Mouse (Mus musculus): ENCODE results near the gene Tekt4. TPM values are rescaled to one million over a fixed set of nuclear protein-coding genes. Genes with fewer than 3 reads are reported as not detected.

The Tekt4 gene
- 1 to 10 TPM in 3 of 4 experiments, under 1 TPM in 1; 0.96 to 1.8 (median 1.2) TPM for total RNA-seq (2022)

DNA sequence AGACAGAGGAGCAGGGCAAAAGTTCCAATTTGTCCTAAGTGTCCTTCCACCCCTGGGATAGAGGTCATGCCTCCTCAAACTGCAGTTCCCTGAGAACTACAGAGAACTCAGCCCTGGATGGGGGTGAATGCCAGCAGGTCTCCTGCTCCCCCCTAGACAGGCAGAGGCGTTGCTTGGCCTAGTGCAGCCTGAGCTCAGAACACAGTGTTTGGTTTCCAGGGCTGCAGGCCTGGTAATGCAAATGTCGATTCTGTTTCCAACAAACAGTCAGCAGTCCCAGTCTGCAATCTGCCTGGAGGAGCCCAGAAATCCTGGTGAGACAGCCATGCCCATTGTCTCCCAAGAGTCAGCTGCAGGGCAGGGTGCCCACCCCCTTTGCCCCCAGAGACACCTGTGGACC lies at the start of gene Tekt4:
Gene Tekt4, plus strand, starts transcription at position 344 of the 400 bp plus-strand sequence.
- DNase-seq (ENCODE audit: low spot score in 2 of 2) = peak in 1 of 2 experiments; percentile 52

DNA sequence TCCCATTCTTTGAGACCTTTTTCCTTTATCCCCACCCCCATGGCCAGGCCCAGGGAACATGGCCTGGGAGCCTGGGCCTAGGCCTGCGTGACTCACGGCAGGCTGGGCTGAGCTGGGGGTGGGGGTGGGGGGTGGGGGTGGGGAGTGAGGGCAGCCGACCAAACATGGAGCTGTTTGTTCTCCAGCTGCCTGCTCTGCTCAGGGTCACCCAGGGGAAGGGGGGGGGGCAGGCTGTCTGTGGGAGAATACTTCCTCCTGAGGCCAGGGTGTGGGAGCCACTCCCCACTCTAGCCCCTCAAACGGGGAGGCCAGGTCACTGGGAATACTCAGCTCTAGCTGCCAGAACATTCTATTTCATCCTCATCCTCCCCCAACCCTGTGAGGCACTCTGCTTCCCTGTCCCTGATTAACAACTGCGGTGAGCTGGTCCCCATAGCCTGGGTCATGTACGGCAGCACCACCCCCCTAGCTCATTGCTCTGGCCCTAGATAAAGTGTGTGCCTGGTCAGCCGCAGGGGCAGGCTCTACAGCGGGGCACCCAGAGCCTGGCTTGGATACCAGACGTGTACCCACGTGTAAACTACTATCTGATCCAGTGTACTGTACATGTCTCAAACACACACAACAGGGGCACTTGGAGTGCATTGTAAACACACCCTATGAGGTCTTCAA lies 49.1 kb upstream of the Tekt4 start:
- no peak for DNase-seq (ENCODE audit: low spot score in 2 of 2)

DNA sequence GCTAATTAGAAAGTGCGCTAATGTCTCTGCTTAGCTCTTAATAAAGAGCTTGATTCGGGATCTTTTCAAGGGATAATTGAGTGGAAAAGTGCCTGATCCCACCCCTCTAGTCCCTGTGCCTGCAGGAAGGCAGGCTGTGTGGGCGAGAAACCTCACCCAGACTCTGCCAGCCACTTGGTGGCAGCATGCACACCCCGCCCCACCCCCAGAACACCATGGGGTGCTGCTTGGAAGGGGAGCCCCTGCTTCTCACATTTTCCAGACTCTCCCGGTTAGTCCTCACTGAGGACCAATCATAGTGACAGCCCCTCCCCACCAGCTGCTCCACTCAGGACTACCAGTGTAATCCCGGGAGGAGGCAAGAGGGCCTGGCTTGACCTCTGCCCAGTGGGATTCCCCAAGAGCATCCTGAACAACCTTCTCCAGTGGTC lies 48.4 kb upstream of the Tekt4 start:
- peak in 1 of 2 experiments; percentile 52 for DNase-seq (ENCODE audit: low spot score in 2 of 2)

DNA sequence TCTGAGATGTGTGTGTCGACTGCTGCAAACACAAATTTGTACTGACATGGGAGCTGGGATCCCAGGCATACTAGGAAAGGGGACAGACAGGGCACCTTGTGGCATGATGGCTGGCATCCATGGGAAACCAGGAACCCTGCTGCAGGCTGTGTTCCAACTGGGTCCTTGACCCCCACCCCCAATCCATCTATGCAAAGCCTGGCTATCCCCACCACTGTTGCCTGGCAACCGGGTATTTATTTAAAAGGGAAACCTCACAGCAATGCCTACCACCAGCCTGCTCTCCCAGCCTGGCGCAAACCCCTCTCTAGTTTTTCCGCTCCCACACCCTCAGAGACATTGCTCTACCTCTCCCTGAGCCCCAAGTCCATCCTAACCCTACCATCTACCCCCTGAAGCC lies 47.1 kb upstream of the Tekt4 start:
- DNase-seq (ENCODE audit: low spot score in 2 of 2) = no peak

DNA sequence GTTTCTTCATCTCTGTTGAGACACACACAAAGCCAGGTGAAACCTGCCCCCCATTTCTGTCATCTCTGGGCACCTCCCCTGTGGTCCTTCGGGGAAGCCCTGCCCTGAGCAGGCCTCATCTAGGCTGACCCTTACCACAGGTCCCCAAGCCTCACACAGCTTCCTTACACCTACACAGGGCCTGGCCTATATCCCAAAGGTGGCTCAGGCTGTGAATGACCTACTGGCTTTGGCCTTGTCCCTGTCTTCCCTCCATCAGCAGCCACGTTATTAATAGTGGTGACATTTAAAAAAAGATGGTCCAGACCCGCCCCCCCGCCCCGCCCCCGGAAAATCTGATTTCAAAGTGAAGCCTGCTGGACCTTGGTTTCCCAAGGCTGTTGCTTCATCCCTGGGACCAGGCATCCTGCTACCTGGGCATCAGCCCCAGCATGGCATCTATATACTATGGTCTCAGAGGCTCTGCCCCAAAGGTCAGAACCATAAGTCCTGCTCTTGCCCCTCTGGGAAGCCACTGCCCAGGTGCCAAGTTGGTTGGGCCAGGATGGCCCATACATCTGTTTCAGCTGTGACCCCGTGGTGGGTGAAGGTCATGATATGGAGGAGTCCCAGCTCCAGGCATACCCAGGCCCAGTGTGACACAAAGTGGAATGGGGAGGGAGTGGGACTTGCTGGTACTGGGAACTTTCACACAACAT lies 46.0 kb upstream of the Tekt4 start:
- no peak for DNase-seq (ENCODE audit: low spot score in 2 of 2)

DNA sequence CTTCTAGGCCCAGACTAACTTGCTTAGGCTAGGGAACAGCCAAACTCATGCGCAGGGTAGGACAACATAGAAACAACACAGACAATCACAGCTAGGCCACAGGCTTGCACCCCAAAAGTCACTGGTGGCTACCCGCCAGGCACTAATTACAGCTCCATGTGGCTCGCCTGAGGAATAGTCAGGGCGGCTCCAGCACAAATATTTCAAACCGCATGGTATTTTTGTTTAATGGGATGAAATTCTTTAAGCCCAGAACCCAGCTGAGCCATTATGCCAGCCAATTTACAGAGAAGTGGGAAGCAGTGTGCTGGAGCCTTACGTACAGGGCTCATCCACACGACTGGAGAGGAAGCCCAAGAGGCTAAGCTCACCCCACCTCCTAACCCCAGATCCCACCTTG lies 44.8 kb upstream of the Tekt4 start:
- no peak for DNase-seq (ENCODE audit: low spot score in 2 of 2)

DNA sequence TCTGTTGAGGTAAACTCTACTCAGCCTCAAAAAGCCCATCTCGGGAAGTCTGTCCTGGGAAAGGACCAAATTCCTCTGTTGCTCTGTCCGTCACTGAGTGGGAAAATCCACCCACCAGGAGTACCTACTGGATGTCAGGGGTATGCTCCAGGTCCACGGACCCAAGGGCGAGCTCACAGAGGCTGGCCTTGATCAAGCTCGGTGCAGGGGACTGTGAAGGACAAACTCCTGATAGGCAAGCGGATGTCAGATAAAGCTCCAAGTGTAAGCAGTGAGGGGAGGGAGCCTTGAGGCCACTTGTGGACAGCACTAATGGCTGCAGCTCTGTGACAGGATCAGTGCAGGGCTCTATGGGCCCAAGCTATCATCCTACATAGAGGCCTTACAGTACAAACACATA lies 44.2 kb upstream of the Tekt4 start:
- no peak for DNase-seq (ENCODE audit: low spot score in 2 of 2)

DNA sequence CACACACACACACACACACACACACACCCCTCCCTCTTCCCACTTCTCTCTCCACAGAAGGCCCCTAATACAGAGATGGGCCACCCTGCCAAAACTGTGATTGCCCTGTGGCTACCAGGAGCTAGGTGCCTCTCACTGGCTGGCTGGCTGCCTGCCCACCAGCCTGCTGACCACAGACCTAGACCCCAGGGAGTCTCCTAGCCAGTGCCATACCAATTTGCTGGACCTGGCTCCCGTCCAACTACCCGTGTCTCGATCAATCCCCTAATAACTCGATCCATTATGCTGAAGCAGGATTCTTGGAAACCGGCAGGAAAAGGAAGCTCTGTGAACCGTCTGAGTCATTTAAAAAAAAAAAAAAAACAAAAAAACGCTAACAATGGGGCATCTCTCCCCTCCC lies 43.6 kb upstream of the Tekt4 start:
- no peak for DNase-seq (ENCODE audit: low spot score in 2 of 2)

DNA sequence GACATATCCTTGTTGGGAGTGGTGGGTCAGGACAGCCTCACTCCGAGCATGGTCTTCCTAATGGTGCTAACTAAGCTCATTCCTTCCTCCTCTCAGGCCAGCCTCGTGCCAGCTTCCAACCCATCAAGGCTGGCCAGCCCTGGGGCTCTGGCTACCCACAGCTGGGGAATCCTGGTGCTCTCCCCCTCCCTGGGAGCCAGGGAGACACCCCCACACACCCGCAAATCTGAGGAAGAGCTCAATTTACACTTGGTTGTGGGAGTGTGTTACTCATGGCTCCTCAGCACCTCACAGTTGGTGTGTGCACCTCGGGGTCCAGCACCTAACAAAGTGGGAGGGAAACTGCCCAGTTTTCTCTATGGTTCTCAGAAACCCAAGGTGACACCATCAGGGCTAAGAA lies 43.2 kb upstream of the Tekt4 start:
- no peak for DNase-seq (ENCODE audit: low spot score in 2 of 2)

DNA sequence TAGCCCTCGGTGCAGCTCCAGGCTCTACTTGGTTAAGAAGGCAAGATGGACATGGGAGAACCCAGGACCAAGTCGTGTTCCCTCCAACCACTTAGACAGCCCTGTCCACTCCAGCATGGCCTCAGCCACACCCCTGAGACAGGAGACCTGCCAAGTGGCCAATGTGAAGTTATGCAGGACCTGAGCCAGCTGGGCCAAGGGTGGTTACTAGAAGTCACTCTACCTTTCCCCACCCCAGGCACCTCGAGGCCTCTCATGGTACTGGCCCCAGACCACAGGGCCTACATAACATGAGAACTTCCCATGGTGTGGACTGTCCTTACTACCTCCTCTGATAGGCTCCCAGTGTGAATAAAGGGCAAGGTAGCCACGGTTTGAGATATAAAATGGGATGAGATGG lies 40.2 kb upstream of the Tekt4 start:
- DNase-seq (ENCODE audit: low spot score in 2 of 2) = no peak

DNA sequence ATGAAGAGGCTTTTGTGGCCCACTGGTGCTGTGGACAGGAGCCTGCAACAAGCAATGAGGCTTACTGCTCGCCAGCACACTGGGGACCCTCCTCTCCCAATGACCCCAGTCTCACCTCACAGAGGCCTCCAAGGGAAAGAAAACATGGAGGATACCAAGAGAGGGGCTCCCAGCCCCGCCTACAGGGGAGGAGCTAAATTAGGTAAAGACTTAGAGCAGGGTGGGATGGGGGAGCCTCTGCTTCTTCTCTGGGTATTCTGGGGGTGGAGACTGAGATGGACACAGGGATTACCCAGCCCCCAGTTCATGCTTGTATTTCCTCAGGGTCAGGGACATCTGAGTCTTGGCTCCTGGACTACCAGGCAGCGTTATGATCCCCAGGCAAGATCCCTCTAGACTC lies 39.5 kb upstream of the Tekt4 start:
- DNase-seq (ENCODE audit: low spot score in 2 of 2) = no peak

DNA sequence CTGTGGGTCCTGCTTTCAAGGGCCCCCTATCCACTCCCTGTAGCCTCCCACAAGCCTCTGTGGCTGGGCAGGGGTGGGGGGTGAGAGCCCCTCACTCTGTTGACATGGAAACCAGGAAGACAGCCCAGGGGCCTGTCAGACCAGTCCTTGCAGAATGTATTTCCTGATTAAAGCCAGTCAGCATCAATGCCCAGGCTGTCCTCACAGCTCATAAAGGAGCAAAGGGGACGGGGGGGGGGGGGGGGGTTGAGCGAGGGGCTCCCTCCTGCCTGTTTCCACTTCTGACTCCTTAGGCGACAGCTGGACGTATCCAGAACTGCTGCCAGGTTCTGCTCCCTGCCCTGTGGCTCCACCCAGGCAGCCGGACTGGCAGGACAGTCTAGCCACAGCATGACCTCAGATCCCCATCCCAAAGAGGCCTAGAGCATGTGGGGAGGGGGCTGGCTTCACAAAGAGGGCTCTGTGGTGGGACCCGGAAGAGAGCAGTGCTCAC lies 38.9 kb upstream of the Tekt4 start:
- no peak for DNase-seq (ENCODE audit: low spot score in 2 of 2)

DNA sequence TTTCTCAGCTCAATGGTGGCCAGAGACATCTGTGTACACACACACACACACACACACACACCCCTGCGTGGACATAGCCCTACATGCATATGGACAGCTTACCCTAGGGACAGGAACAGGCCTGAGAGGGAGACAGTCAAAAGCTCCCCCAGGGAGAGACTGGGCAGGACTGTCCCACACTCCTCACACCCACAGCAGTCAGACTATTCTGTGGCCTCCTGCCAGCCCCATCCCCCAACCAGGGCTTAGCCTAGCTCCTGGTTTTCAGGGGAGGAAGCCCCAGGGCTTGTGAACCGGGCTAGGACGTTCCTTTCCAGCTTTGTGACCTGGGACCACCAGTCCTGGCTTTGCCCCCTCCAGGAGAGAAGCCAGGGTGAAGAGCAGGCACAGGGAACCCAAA lies 38.2 kb upstream of the Tekt4 start:
- DNase-seq (ENCODE audit: low spot score in 2 of 2) = no peak

DNA sequence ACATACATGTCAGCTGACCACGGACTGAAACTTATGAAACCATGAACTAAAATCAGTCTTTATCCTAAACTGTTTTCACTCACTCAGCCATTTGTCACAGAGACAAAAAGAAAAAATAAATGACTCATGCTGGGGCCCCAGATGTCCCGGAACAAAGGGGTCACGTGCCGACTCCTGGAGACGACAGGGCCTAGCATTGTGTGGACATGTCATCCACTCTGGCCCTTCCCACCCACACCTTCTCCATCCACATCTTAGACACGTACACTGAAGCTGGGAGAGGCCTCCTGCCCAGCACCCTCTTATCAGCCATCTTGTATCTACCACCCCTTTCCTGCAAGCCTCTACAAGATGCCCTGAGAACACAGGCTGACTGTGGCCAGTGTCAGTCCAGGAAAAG lies 36.4 kb upstream of the Tekt4 start:
- no peak for DNase-seq (ENCODE audit: low spot score in 2 of 2)

DNA sequence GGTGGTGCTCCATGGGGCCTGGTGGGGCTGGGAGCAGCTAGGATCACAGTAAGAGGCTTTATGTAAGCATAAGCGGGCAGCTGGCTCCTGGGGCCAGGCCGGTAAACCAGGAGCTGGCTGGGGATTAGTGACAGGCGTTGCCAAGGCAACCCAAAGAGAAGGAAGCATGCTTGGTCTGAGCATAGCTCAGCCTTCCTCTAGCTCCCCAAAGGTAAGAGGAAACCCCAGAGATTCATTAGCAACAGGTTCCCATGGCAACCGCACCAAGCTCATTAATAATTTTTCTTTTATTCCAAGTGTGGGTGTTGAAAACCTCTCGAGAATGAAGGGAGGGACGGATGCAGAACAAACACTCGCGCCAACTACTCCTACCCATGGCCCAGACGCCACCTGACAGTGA lies 35.5 kb upstream of the Tekt4 start:
- peak; percentile 65 to 68 for DNase-seq (ENCODE audit: low spot score in 2 of 2)

DNA sequence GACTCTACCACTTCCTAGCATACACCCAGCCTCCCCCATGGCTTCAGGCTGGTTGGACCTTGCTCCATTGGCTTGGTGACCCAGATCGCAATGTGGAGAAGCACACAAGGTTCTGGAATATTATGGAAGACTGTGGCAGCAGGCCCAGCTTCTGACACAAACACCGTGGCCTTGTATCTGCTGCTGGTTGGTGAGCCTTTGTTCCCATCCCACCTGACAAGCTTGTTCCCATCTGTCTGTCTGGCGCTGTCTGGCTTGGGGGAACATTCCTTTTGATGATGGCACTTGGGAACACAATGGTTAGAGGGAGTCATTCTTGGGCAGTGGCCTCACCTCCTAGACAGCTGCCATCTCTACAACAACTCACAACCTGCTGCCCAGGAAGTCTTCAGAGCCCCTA lies 33.4 kb upstream of the Tekt4 start:
- DNase-seq (ENCODE audit: low spot score in 2 of 2) = peak in 1 of 2 experiments; percentile 57

DNA sequence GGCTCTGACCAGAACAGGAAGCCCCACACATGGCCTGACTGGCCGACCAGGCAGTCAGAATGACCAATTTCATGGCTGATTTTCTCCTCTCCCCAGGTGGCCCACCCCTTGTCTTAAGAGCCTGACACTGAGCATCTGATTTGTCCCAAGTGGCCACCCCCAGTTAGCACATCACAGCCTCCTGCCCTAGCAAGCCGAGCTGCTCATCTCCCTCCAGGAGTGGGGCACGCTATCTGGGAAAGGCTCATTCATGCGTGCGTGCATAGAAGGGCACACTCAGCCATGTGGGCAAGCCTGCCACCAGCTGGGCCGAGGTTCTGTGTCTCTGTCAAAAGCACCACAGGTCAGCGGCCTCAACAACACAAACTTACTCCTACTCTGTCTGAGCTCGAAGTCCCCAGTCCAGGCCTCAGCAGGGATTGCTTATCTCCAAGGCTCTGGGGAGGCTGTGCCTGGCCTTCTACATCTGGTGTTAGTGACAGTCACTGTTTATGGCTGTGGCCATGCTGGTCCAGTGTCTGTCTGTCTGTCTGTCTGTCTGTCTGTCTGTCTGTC lies 29.8 kb upstream of the Tekt4 start:
- DNase-seq (ENCODE audit: low spot score in 2 of 2) = no peak

DNA sequence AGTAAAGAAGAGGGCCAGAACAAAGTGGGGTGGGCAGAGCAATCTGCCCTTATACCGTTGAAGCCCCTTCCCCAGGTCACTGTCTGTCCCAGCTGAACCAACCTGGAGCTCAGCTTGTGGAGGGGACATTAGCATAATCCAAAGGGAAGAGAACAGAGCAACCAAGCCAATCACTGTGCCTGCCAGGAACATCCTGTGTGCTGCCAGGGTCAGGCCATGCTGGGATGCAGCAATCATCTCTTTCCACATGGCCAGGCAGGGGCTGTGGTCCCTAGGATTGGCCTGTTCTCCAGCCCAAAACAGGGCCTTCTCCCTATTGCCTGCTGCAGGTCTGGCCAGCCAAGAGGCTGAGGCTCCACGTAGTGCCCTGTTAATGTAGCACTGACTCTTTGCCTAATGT lies 28.4 kb upstream of the Tekt4 start:
- no peak for DNase-seq (ENCODE audit: low spot score in 2 of 2)

DNA sequence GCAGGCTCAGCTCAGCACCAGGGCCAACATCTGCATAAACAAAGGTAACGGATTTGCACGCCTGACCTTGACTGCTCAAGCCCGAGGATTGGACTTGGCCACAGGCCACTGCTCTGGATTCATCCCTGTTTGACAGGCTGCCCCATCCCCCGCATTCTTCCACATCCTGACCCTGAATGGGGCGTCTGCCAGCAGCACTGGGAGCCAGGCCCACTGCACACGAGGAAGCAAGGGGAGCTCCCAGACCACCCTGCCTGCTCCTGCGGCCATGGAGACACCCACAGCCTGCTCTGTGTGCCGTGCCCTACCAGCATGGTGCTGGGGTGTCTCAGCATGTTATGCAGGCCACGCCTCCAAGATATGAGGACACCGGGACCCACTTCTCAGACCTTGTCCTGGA lies 27.0 kb upstream of the Tekt4 start:
- DNase-seq (ENCODE audit: low spot score in 2 of 2) = no peak

DNA sequence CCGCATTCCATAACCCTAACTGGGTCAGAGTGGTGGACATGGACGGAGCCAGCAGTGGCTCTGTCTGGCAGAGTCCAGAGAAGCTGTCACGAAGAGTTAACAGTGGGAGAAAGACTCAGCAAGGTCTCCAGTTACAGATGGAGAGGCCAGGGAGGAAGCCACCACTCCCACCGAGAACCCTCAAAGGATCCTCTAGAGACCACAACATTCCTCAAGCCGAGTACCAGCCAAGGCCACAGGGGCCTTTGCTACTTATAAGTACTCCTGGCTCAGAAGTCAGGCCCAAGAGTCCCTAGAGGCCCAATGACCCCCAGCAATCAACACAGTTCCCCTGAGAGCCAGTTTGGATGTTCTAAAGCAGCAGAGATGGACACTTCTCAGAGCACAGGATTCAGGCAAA lies 25.2 kb upstream of the Tekt4 start:
- no peak for DNase-seq (ENCODE audit: low spot score in 2 of 2)

DNA sequence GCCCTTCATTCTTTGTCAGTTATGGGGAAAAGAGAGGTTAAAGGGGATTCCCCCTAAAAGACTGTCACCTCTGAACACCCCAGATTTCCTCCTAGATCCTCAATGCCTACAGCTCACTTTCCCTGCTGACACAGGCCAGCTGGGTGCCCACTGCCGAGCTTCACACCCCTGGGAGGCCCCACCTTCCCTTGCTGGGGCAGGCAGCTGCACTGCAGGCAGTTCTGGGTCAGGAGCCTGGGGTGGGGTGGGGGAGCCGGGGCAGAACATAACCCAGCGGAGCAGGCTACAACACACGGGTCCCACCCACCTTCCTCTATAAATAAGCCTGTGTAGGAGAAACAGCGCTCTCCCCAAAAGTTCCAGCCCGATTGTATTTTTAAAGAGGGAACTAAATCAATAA lies 24.5 kb upstream of the Tekt4 start:
- DNase-seq (ENCODE audit: low spot score in 2 of 2) = no peak

DNA sequence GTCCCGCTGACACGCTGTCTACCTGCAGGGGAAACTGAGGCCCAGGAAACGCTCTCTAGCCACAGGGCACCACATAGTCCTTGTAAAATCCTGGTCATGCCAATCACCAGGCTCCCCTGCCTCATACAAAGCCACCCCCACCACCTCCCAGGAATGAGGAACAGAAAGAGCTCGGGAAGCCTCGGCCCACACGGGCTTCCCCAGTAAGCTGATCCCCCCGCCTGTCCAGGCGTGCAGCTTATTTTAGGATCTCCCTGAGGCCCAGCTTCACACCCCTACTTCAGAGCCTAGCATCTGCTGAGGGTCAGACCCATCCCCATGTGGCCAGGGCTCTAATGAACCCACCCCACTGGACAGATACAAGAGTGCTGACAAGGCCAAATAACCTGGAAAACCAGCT lies 23.9 kb upstream of the Tekt4 start:
- no peak for DNase-seq (ENCODE audit: low spot score in 2 of 2)

Measured in layer of hippocampus, adult 8-10 months (tissue).